Mouse (Mus musculus) intestine, postnatal 0 days (tissue): ENCODE results near the gene Coch. TPM values are rescaled to one million over a fixed set of nuclear protein-coding genes. Genes with fewer than 3 reads are reported as not detected.
"Not testable (repeated sequence)": the region's sequence is repeated elsewhere in the genome, so short reads cannot be mapped to it uniquely, and the experiment has no call there.

Experiments
- ATAC-seq: fragments of 200-750 bp; cut with Nextera tagmentation; 2 replicates; pipeline ENCODE4 v1.8.0; 2017; ENCODE audit warnings: mild to moderate bottlenecking, moderate TSS enrichment, moderate library complexity
- H3K27ac ChIP-seq: fragments of 300-500 bp; sonication (generic); 2 replicates; pipeline ENCODE4 v1.5.1; 2014; ENCODE audit warnings: mild to moderate bottlenecking, low read depth, low read length, moderate library complexity
- H3K27me3 ChIP-seq: fragments of 300-500 bp; sonication (generic); replicated peaks from 2 replicates; pipeline ENCODE4 v1.6.1; 2014; ENCODE audit warnings: low read length, mixed read lengths; ENCODE audit not compliant: control insufficient read depth, insufficient read depth
- H3K36me3 ChIP-seq: fragments of 300-500 bp; sonication (generic); 2 replicates; pipeline ENCODE4 v1.6.1; 2014; ENCODE audit warnings: mild to moderate bottlenecking, moderate library complexity; ENCODE audit not compliant: control insufficient read depth, insufficient read depth
- H3K4me1 ChIP-seq: fragments of 300-500 bp; sonication (generic); replicated peaks from 2 replicates; pipeline ENCODE4 v1.6.1; 2014; ENCODE audit warnings: antibody characterized with exemption, low read length, mixed read lengths; ENCODE audit not compliant: control insufficient read depth, insufficient read depth
- H3K4me2 ChIP-seq: fragments of 300-500 bp; sonication (generic); replicated peaks from 2 replicates; pipeline ENCODE4 v1.6.1; 2014; ENCODE audit warnings: low read depth, mild to moderate bottlenecking, moderate library complexity
- H3K4me3 ChIP-seq: fragments of 300-500 bp; sonication (generic); 2 replicates; pipeline ENCODE4 v1.5.1; 2014; ENCODE audit warnings: low read depth, low read length
- H3K9ac ChIP-seq: fragments of 300-500 bp; sonication (generic); 2 replicates; pipeline ENCODE4 v1.6.1; 2014; ENCODE audit warnings: mild to moderate bottlenecking, low read depth, low read length
- H3K9me3 ChIP-seq: fragments of 300-500 bp; sonication (generic); 2 replicates; pipeline ENCODE4 v1.6.1; 2016; ENCODE audit warnings: mixed run types; ENCODE audit not compliant: control insufficient read depth
- CTCF ChIP-seq: sonication (generic); IDR thresholded peaks from 2 replicates; pipeline ENCODE4 v1.5.1; 2016; ENCODE audit warnings: low read depth, mild to moderate bottlenecking, control low read depth, antibody characterized with exemption, moderate library complexity
- WGBS: fragments of 180-500 bp; shearing (Covaris S2); extraction: QIAGEN DNeasy Blood & Tissue Kit; methylation state at CpG from one replicate; pipeline ENCODE4 v1.1.7; 2014; 5-methylcytosine and 5-hydroxymethylcytosine counted together
- polyA plus RNA-seq: library from polyadenylated mRNA; unstranded; fragments of >200 nt; fragmentation: Nextera tagmentation; extraction: Ambion mirVana; gene quantifications from 2 replicates; pipeline ENCODE4 v1.2.1, GENCODE M21; 2015

Coch gene
- polyA plus RNA-seq, 1 experiment from 2014 or later: 0.89 TPM

DNA sequence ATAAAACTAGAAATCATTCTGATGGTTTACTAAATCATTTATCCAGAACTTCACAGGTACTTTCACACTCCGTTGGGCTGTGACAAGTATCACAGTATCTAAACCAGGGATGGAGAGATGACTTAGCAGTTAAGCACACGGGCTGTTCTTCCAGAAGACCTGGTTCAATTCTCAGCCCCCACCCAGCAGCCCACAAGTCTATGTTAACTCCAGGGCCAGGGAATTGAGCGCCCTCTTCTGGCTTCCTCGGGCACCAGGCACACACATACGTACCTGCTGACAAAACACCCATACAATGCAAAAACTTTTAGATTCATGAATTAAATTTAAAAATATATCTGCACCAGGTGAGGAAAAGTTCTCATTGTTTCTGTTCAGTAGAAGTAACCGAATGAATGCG lies 23.2 kb upstream of the Coch start:
- no peak overlapping the region for H3K27ac ChIP-seq
- no peak overlapping the region for H3K4me3 ChIP-seq
- no peak; the same call in 1 of the 2 replicates for TF ChIP-seq CTCF
- H3K4me1 ChIP-seq: no peaks in the 10 kb centered on the region
- no peaks in the 10 kb centered on the region for H3K9me3 ChIP-seq
- no peak overlapping the region for H3K4me2 ChIP-seq
- no peak for ATAC-seq
- 65% methylated on average over 7 of the region's 7 CpGs for WGBS
- H3K27me3 ChIP-seq: no peaks in the 10 kb centered on the region
- no peaks in the 10 kb centered on the region for H3K36me3 ChIP-seq
- no peak overlapping the region for H3K9ac ChIP-seq

DNA sequence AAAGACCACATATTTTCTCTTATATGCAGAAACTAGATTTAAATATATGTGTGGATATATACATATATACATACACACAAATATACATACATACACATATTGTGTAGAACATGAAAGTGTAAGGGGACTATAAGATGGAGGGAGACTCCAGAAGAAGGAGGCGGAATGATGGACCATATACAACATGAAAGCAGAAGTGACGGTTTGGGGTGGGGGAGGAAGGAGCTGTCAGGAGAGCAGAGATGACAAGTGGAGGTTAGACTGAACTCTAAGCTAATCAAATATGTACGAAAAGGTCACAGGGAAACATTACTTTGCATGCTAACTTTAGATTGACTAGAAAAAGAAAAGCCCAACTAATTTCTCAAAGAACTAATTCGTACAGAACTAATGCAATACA lies 20.5 kb upstream of the Coch start:
- H3K27ac ChIP-seq: no peak overlapping the region
- H3K27me3 ChIP-seq: no peaks in the 10 kb centered on the region
- ATAC-seq: no peak
- no peaks in the 10 kb centered on the region for H3K36me3 ChIP-seq
- no peak for TF ChIP-seq CTCF
- no peak overlapping the region for H3K4me3 ChIP-seq
- H3K4me1 ChIP-seq: no peaks in the 10 kb centered on the region
- H3K9ac ChIP-seq: no peak overlapping the region
- 0 out of 2 replicates have a peak, but pooled peaks cover 3% of the 10 kb centered on the region for H3K9me3 ChIP-seq
- 72% methylated on average over 4 of the region's 4 CpGs for WGBS
- H3K4me2 ChIP-seq: no peak overlapping the region

DNA sequence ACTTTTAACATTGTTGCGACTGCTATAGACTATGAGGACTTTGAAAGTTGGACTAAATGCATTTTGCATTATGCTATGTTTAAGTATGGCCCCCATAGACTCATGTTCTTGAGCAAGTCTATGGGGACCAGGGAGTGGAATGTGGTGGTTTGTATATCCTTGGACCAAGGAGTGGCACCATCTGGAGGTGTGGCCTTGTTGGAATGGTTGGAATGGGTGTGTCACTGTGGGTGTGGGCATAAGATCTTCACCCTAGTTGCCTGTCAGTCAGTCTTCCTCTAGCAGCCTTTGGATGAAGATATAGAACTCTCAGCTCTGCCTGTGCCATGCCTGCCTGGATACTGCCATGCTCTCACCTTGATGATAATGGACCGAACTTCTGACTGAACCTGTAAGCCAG lies 15.3 kb upstream of the Coch start:
- H3K4me2 ChIP-seq, H3K4me3 ChIP-seq, H3K9me3 ChIP-seq, H3K27me3 ChIP-seq, H3K36me3 ChIP-seq, H3K9ac ChIP-seq, H3K4me1 ChIP-seq, ATAC-seq, H3K27ac ChIP-seq: not testable (repeated sequence)
- 78% methylated on average over 2 of the region's 2 CpGs for WGBS

DNA sequence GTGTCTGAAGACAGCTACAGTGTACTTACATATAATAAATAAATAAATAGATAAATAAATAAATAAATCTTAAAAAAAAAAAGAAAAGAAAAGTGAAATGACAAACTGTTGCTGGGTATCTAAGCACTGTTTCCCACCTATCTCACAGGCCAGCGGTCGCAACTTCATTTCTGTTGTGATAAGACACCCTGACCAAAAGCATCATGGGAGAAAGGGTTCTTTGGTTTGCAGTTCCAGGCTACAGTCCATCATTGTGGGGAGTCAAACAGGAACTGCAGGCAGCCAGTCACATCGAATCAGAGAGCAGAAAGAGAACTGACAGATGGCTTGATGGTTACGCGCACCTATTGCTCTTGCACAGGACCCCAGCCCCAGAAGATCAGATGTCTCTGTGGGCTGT lies 3.9 kb upstream of the Coch start:
- 89% methylated on average over 5 of the region's 5 CpGs for WGBS
- H3K9ac ChIP-seq: no peak overlapping the region
- no peak overlapping the region for H3K4me2 ChIP-seq
- no peaks in the 10 kb centered on the region for H3K36me3 ChIP-seq
- no peak for ATAC-seq
- no peak overlapping the region for H3K4me3 ChIP-seq
- H3K9me3 ChIP-seq: no peaks in the 10 kb centered on the region
- H3K4me1 ChIP-seq: peaks cover 11% of the 10 kb centered on the region; the same call in 1 of the 2 replicates
- no peak for TF ChIP-seq CTCF
- H3K27ac ChIP-seq: no peak overlapping the region
- peaks cover 25% of the 10 kb centered on the region for H3K27me3 ChIP-seq

DNA sequence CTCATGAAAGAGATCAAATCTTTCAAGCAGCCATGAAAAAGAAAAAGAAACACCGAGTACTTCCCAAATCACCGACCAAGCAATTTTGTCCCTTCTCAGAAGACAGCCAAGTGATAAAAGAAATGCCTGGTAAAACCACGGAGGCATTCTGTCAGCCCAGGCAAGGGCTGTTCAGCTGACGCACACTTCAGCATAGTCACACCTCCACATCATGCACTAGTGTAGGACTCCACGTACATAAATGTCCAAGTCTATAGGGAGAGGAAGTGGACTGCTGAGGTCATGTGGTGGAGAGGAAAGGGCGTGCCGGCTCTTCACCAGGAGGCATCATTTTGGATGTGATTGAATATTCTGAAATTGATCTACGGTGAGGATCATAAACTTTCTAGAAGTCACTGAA lies 1.2 kb upstream of the Coch start:
- Histone ChIP-seq H3K4me2 (no peak overlapping the region), H3K4me1 (peaks cover 15% of the 10 kb centered on the region; the same call in 1 of the 2 replicates), H3K9ac (no peak overlapping the region), H3K36me3 (no peaks in the 10 kb centered on the region), H3K9me3 (no peaks in the 10 kb centered on the region), H3K4me3 (no peak overlapping the region), H3K27me3 (peaks cover 48% of the 10 kb centered on the region), H3K27ac (no peak overlapping the region)
- no peak for TF ChIP-seq CTCF
- 68% methylated on average over 8 of the region's 8 CpGs for WGBS
- no peak for ATAC-seq

DNA sequence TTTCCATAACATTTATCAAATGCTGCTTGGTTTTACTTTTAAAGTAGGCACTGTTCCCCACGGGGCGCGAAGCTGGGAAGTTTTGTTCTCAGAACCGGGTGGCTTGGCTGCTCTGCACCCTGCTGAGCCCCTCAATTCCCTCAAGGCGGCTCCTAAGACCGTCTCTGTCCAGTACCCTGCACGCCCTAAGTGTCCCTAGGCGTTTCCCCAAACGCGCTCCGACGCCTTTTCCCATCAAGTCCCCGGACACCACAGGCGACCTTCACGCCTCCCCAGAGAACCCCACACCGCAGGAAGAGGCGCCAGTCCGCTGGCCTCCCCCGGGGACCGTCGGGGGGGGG lies 283 bp upstream of the Coch start:
- no peak for TF ChIP-seq CTCF
- ATAC-seq: 0 out of 2 replicates have a peak, but pooled peaks have one; percentile 16

DNA sequence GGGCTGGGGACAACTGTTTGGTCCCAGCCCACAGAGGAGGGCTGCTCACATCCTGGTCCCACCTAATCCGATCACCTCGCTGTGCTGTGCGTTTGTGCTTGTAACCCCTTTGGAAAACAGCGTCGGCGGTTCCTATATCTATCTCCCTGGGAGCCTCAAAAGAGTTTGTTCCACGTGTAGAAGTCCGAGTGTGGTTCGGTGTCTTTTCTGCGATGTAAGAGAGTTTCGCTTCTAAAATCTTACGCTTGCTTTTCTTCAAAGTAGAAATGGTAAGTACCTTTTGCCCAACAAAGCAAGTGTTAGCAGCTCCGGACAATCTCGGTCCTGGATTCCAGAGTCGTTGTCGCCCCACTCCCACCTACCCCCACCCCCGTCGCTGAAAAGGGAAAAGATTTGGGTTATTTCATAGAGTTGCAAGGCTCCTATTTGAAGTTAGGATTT lies 909 bp downstream of the Coch start:
- no peaks in the 10 kb centered on the region for H3K9me3 ChIP-seq
- H3K4me2 ChIP-seq: peak overlapping the region; percentile 97
- peak overlapping the region; percentile 59 for H3K4me3 ChIP-seq
- ATAC-seq: no peak
- no peaks in the 10 kb centered on the region for H3K36me3 ChIP-seq
- no peak for TF ChIP-seq CTCF
- peaks cover 15% of the 10 kb centered on the region; the same call in 1 of the 2 replicates for H3K4me1 ChIP-seq
- WGBS: 4% methylated on average over 18 of the region's 18 CpGs
- no peak overlapping the region for H3K9ac ChIP-seq
- no peak overlapping the region for H3K27ac ChIP-seq
- peaks cover 49% of the 10 kb centered on the region for H3K27me3 ChIP-seq

More for the DNA sequence above, 283 bp upstream of the Coch start:
- no peaks in the 10 kb centered on the region for H3K36me3 ChIP-seq
- WGBS: 2% methylated on average over 21 of the region's 21 CpGs
- H3K9me3 ChIP-seq: no peaks in the 10 kb centered on the region
- no peak overlapping the region for H3K27ac ChIP-seq
- H3K27me3 ChIP-seq: peaks cover 49% of the 10 kb centered on the region
- H3K4me3 ChIP-seq: peak overlapping the region; percentile 59
- peak overlapping the region; percentile 97 for H3K4me2 ChIP-seq
- peaks cover 15% of the 10 kb centered on the region; the same call in 1 of the 2 replicates for H3K4me1 ChIP-seq
- H3K9ac ChIP-seq: no peak overlapping the region
